Mouse (Mus musculus) erythroid progenitor cell, adult 5-6 weeks (primary cell): ENCODE measurements around the gene Rcor2. TPM values are rescaled to one million over a fixed set of nuclear protein-coding genes. Genes with fewer than 3 reads are reported as not detected.

Experiments used
- ATAC-seq: replicated peaks from 2 replicates; pipeline ENCODE4 v1.8.0; 2016; ENCODE audit warnings: moderate number of reproducible peaks, mild to moderate bottlenecking, moderate TSS enrichment, inconsistent platforms; ENCODE audit not compliant: poor library complexity, low FRiP score, severe bottlenecking
- total RNA-seq, 2 experiments: library from RNA; stranded (forward) in 1 of 2; stranded (reverse) in 1 of 2; fragments of 150-400 nt in 1 of 2; fragments of 186-747, 209-891 nt in 1 of 2; gene quantifications; 2 replicates each; pipeline versions ENCODE4 v1.2.3 to v1.2.4; 2015 to 2017; ENCODE audit warnings: low replicate concordance in 2 of 2

Gene Rcor2
- total RNA-seq, 2 experiments from 2014 or later, result 0.53 TPM; not detected in 1

DNA sequence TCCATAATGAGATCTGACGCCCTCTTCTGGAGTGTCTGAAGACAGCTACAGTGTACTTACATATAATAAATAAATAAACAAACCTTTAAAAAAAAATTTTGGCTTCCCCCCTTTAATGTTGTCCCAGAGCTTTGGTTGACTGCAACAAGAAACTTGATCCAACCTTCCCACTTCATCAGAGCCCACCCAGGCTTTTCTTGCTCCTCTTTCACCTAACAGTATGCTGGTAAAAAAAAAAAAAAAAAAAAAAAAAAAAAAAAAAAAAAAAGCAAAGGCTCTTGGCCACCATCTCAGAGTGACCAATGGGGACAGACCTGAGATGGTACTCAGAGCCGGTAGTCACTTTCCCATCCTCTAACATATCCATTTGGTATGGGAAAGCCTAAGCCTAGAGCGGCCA lies 21.2 kb downstream of the Rcor2 start:
- no peak for ATAC-seq

DNA sequence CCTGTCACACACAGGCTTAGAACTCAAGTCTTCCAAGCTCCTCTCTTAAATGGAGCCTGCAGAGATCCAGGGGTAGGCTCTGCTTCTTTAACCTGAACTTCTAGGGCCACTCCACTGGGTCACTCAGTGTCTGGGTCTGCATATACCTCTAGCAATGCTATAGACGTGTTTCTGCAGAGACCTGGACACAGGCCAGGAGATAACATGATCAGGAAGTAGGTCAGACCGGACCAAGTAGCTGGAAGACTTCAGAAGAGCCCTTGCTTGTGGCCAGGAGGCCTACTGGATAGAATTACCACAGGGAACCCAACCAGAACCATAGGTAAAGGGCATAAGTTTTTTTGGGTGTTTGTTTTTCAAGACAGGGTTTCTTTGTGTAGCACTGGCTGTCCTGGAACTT lies 22.6 kb downstream of the Rcor2 start:
- no peak for ATAC-seq

DNA sequence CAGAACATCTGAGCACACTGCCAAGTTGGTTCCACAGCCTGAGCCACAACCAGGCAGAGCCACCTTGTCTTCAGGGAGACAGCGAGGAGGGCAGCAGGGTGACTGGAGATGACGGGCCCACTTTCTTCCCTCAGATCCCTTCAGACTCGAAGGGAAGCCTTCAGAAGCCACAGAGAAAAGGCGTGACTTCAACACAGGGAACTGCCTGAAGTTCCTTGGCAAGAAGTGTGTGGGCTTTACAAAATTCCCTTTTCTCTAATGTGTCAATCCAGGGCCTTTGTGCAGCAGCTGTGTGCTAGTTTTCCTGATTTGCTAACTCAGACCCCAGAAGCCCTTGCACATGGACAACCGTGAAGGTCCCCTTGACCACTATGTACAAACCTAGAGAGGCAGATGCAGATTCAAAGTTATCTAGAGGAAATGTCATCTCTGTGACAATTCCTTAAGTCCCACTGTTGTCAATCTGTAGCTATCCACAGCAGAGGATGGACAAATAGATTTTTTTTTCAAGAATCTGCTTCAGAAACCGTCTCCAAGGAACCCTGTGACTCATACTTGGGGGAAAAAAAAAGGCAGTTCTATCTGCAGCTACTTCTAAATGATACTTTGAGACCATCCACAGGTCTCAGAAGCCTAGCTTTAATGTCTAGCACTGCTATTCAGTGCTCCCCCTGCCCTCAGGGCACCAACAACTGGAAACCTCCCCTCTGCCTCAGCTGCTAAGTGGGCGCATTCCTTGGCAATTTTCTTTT lies 25.0 kb downstream of the Rcor2 start:
- ATAC-seq, result no peak

DNA sequence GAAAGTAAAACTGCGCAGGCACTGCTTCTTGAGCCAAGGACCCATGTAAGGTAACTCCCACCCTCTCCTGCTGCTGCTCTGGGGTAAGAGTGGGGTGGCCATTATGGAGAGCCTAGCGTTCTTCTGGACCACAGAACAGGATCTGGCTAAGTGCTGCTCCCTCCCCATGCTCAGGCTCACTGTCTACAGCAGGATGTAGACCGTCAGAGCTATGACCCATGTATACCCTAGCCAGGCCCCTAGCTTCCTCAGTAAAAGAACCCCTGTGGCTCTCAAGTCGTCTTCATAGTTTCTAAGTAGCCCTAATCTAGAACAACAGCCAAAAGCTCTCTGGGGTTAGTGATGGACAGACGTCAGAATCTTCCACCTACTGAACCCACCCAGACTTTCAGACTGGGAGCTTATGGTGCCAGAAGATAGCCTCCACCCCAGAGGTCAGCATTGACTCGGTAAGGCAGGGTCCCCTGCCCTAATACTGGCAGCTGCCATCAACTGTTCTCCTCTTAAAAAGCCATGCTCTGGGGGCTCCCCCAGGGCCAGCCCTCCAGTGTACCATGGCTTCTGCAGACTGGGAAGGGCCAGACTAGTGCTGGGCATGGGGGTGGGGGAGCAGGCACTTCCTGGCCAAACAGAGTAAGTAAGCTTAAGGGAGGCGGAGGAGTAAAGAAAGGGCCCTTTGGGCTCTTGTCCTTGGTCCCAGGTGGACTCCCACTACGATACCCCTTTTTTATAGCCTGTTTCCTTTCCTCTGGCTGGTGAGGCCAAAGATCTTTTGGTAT lies 27.2 kb downstream of the Rcor2 start:
- ATAC-seq, result no peak

DNA sequence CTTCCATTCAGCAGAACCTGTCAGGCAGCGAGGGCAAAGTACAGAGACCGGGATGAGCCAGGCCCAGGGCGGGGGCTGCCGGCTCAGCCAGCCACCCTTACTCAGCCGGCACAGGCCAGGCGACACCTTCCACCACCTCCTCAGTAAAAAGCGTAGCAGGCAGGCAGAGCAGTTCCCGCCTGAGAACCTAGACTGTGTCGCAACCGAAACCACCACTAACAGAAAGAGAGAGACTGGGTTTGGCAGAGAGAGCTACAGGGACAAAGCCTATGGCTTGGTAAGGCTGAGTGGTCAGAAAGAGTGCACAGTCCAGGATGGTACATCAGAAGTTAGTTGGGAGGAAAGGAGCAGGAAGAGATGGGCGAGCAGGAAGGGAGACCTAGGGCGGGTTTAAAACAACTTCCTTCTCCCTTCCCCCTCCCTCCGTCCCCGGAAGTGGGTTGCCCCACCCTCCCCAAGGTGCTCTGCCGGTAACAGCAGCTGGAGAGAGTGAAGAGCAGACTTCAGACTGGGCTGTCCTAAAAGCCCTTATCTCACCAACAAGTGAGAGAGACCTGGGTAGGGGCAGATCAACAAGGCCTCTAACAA lies 28.0 kb downstream of the Rcor2 start:
- ATAC-seq, result peak; percentile 84

DNA sequence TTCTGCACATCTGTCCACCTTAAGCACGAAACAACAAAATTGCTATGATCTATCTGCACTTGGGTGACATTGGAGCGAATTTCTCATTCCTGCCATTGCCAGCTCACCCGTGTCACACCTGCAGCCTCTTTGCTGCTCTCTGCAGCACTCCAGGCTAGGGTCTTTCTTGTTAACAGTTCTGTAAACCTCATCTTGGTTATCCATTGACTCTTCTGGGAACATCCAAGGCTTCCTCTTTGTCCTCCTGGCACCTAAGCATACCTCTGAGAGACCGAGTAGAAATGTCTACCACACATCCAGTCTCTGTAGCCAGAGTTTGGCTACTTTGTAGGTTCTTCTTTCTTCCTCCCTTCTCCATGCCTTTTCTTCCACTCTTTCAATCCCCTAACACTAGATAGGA lies 28.8 kb downstream of the Rcor2 start:
- ATAC-seq, result no peak

DNA sequence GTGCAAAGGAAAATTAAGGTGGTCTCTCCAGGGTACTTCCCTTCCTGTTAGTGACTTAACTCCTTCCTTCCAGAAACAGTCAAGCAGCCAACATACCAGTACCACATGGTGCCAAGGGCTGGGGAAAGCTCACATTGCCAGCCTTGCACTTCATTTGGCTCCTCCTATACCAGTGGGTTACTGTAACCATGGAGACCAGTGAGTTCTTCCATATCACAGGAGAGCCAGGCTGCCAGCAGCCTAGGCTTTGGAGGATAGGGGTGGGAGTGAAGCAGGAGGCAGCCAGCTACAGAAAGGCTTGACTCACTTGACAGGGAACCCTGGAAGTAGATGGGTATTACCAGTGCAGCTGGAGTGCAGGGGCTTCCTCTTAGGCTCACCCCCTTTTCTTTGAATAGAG lies 31.9 kb downstream of the Rcor2 start:
- no peak for ATAC-seq

DNA sequence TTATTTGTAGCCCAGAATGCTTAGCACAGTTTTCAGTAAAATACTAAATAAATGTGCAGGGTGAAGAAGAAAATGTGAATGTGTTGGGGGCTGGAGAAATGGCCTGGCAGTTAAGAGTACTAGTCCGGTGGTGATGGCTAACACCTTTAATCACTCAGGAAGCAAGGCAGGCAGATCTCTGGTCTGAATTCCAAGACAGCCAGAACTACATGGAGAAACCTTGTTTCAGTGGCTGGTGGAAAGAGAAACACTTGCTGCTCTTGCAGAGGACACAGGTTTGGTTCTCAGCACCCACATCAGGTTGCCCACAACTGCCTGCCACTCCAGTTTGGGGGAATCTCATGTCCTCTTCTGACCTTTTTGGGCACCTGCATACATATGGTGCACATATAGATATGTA lies 33.0 kb downstream of the Rcor2 start:
- no peak for ATAC-seq

DNA sequence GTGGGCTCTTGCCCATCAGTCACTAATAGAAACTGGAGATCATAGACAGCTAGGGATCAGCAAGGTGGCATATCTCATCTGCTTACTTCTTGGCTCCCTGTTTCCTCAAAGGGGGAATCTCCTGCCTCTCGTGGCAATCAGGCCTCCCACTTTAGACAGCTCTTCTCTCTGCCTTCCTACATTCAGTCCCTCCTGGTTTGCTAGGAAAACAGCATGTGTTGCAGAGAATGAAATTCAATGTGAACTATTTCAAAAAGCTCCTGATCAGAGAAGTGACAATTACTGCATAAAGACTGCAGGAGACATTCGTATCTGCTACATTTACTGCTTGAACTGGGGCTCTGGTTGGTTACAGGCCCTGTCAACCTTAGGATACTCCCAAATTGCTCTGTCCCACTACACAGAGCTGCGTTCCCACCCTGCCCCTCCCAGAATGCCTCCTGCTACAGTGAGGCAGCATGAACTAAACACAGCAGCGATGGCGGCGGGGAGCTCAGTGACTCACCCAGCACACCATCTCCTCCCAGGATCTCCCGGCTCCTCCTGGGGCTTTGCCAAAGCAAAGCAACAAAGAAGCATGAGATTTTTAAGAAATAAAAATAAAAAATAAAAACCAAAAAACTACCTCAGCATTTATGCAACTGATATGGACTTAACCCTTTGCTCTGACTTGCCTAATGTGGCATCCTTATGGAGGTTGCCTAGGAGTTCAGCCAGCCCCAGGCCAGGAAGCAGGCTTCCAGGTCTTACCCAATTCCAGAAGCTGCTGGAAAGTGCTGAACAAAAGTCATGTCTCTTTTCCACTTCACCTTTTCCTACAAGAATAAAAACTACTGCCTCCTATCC lies 34.7 kb downstream of the Rcor2 start:
- ATAC-seq, result no peak

DNA sequence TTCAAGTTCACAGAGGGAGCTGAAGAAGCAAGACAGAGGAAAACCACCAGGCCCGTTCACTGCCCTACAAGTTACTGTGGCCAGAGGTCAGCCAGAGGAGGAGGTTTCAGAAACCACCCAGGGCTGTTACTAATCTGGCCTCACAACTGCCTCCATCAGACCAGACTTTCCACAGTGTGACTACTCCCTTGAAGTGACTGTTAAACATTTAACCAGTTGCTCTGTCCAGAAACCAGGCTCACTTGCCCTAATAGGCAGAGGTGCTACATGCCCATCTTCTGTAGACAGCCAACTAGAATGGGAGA lies 35.3 kb downstream of the Rcor2 start:
- no peak for ATAC-seq

DNA sequence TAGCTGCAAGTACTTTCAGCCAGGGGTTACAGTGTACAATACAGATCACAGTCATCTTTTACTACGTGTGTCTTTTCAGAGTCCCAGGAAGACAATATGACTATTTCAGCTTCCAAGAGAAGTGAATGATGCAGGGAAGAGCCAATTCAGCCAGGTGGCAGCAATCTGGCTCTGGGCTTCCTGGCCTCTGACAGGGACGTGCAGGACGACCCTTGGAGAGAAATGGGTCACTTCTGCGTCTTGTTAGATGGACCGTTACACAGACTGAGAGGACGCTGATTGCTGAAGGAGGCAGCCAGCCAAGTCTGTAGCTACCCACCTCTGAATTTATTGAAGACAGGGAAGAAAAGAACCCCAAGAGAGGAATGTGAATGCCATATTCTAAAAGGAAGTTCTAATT lies 36.7 kb downstream of the Rcor2 start:
- ATAC-seq, result no peak

DNA sequence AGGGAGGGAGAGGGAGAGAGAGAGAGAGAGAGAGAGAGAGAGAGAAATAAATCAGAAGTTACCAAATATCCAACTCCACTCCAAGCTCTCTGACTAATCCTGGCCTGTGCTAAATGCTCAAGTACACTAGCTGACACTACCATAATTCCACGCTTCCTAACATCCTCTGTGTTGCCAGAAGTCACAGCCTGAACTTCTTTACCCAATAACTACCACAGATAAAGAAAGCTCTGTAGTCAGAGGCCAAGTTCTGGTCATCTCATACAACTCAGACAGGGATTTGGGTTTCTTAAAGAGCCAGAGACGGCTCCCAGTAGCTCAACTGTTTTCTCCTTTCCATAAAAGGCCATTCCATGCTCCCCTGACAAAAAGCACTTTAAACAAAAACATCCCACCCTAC lies 37.7 kb downstream of the Rcor2 start:
- ATAC-seq, result no peak

DNA sequence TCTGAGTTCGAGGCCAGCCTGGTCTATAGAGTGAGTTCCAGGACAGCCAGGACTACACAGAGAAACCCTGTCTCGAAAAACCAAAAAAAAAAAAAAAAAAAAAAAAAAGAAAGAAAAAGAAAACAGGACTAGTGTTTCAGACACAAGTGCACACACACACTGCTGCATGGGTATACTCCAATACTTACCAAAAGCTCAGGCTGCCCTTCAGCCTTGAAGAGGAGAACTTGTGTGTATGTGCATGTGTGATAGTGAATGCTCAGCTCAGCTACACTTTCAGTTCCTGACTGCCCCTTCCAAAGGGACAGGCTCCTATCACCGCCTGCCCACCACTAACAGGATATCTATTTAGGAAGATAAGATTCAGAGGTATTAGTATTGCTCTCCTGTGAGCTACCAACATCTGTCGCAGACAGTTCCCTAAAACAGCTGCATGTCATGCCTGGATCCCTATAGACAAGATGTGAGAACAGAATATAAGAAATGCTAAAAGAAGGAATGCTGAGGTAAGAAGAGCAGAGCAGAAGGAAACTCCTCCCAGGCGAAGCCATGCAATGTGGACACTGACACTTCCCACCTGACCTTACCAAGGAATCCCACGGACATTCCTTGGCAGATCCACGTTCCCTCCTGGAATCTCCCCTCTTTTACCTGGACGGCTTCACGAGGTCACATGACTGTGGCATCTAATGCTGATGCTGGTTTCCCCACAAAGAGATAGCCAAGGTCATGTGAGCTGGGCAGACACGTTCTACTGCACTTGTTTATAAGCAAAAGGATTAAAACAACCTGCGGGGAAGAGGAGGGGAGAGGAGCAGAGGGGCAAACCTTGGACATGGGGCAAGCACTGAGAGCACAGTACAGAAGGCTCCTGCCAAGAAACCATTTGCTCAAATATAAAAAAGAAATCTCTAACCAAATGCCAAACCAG lies 38.5 kb downstream of the Rcor2 start:
- ATAC-seq, result no peak

DNA sequence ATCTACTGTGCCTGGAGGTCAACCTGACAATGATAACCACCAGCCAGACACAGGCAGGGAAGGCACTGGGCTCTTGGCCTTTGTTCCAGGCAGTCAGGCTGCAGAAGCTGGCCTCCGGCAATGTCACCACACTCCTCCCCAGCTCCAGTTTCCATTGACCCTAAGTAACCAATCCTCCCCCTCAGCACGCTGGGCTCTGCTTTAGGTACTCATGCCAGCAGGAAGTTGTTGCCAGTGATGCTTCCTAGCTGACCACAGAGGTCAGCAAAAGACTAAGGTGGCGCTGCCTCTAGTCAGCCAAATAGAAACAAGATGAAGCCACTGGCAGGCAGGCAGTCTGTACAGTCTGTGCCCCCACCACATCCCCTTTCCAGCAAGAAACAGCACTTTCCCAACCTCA lies 39.8 kb downstream of the Rcor2 start:
- no peak for ATAC-seq

DNA sequence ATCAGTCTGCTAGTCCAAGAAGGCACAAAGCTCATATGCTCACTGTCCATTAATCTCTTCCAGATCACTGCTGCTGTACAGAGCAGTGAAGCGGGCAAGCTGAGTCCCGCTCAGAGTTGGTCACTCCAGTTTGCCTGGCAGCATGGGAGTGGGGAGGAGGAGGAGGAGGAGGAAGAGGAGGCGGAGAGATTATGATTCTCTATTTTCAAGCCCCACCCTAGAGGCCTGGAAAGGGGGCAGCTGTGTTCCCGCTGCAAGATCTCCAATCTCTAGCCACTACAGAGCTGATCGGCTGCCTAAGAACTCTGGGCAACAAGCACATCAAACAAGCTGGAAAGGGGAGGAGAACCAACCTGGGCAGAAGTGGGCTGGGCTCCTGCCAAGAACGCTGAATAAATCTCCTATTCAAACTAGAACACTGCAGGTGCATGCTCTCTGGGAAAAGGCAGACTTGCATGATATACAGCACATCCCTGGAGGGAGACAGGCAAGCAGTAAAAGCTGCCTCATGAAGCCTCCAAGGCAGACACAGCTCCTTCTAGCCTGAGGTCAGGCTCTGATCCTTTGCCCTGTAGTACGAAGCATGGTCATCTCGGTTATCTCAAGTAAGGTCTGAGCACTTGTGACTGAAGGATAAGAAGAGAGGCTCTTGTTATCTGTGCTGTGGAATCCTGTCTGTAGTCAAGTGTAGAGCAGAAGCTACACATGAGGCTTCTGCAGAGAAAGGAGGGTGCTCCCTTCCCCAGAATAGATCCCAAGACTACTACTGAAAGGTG lies 41.1 kb downstream of the Rcor2 start:
- ATAC-seq, result peak; percentile 68

DNA sequence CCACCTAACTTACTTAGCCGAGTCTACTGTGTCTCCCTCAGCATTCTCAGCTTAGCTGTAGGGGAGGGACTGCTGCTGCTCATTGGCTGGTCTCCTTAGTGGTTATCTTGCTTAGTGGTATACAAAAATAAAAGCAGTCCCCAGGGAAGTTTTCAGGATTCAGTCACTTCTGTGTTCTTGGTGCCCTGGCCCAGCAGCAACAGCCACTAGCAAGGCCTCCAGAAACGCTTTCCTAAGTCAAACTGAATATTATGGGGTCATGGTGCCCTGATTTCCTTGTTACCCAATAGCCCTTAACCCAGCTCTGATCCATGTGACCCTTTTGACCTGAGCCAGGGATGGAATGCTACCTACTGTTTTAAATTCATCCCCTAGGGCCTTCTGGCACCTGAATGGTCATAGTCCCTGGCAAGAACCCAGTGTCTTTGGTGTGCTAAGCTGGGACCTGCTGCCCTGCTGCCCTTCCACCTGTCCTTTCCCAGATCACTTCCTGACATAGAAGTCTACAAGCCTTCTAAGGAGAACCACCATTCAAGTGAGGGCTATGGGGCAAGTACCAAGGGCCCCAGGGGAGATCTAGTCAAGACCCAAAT lies 42.7 kb downstream of the Rcor2 start:
- no peak for ATAC-seq

DNA sequence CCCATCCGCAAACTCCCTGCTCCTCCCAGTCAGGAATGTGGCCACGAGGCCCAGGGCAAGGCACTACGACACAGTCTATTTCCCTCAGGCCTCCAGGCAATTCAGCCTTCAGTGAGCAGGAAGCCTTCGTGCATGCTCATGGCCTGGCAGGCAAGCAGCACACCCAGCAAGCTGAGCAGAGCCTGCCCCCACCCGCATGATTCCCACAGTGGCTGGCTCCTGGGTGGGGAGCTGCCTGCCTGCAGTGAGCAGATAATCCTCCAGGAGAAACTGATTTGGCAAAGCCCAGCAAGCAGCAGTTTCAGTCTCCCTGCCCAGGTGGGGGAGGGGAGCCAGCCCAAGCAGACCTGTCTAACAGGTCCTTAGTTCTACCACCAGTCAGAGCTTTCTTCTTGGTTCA lies 43.6 kb downstream of the Rcor2 start:
- peak; percentile 80 for ATAC-seq

DNA sequence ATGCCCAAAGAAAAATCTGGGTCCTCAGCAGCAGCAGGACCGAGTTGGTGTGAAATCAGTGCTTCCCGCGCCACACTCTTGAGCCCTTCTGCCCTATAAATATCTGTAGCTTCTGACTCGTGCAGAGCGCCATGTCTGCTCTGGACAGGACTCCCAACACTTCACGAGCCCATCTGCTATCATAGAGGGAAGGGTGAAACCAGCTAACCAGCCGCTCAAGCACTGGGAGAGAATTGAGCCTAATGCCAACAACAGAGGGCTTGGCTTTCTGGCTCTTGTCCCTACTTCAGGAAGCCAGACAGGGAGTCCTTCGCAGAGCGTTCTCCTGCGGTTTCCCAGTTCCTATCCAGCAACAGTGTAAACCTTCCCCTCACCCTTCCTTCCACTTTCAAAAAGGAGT lies 44.2 kb downstream of the Rcor2 start:
- ATAC-seq, result no peak
